Mouse (Mus musculus) E14TG2a.4 (cell line): ENCODE data around the gene Slu7.

Source experiments
- H3K27me3 ChIP-seq: 2 replicates; pipeline ENCODE4 v1.6.1; 2014; ENCODE audit warnings: low read length, control low read depth; ENCODE audit not compliant: insufficient read depth
- H3K36me3 ChIP-seq: 2 replicates; pipeline ENCODE4 v1.6.1; 2014; ENCODE audit warnings: low read length, control low read depth; ENCODE audit not compliant: insufficient read depth
- H3K4me1 ChIP-seq: replicated peaks from 2 replicates; pipeline ENCODE4 v1.6.1; 2014; ENCODE audit warnings: low read depth, low read length, control low read depth
- H3K4me3 ChIP-seq: replicated peaks from 2 replicates; pipeline ENCODE4 v1.5.1; 2014; ENCODE audit warnings: mild to moderate bottlenecking, low read length
- H3K9me3 ChIP-seq: 2 replicates; pipeline ENCODE4 v1.6.1; 2014; ENCODE audit warnings: low read length, control low read depth
- CTCF ChIP-seq: conservative IDR thresholded peaks from 2 replicates; pipeline ENCODE4 v1.5.1; 2014; ENCODE audit warnings: low read length
- NANOG ChIP-seq: IDR thresholded peaks from 2 replicates; pipeline ENCODE4 v1.6.1; 2014; ENCODE audit warnings: borderline replicate concordance, low read length, mixed read lengths
- POU5F1 ChIP-seq: IDR thresholded peaks from 2 replicates; pipeline ENCODE4 v1.6.1; 2014; ENCODE audit warnings: low read length, borderline replicate concordance

The Slu7 gene

DNA sequence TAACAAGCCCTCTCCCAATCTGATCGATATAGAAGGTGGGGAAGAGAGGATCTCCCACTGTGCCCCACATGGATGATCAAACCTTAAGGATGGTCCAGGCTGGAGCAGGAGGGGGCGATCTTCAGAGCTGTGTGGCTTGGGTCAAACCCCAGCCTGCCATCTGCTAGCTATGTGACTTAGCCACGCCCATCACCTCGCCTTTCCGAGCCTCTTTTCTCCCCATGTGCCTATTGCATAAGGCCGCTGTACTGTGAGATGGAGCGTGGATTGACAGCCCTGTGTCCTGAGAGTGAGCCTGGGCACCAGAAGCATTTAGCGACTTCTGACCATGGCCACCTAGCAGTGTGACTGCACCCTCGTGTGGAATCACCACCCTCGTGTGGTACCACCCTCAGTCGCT is 51.1 kb downstream of the Slu7 start:
- no peak overlapping the region for H3K4me3 ChIP-seq
- TF ChIP-seq CTCF (no peak), POU5F1 (no peak), NANOG (no peak)

GRCm38 (mm10) chr11:43485855-43486254 is 52.3 kb downstream of the Slu7 start:
- H3K4me3 ChIP-seq, result no peak overlapping the region
- no peak for TF ChIP-seq CTCF
- no peak for TF ChIP-seq POU5F1
- TF ChIP-seq NANOG, result no peak

More for the DNA sequence above, 51.1 kb downstream of the Slu7 start:
- no peaks in the 10 kb centered on the region for H3K9me3 ChIP-seq
- H3K36me3 ChIP-seq, result no peaks in the 10 kb centered on the region
- H3K27me3 ChIP-seq, result peaks cover 20% of the 10 kb centered on the region
- H3K4me1 ChIP-seq, result peaks cover 12% of the 10 kb centered on the region

GRCm38 (mm10) chr11:43492663-43493062 is 59.1 kb downstream of the Slu7 start:
- TF ChIP-seq POU5F1 (no peak), CTCF (peak; percentile 97), NANOG (no peak)
- peaks cover 45% of the 10 kb centered on the region for H3K4me1 ChIP-seq
- H3K4me3 ChIP-seq, result no peak overlapping the region
- H3K27me3 ChIP-seq, result peaks cover 3% of the 10 kb centered on the region; the same call in 1 of the 2 replicates
- H3K36me3 ChIP-seq, result no peaks in the 10 kb centered on the region
- H3K9me3 ChIP-seq, result no peaks in the 10 kb centered on the region

More at GRCm38 (mm10) chr11:43485855-43486254, 52.3 kb downstream of the Slu7 start:
- no peaks in the 10 kb centered on the region for H3K9me3 ChIP-seq
- H3K4me1 ChIP-seq, result peaks cover 12% of the 10 kb centered on the region
- no peaks in the 10 kb centered on the region for H3K36me3 ChIP-seq
- H3K27me3 ChIP-seq, result peaks cover 20% of the 10 kb centered on the region

- Histone ChIP-seq H3K9me3 (peaks cover 5% of the 10 kb centered on the region; the same call in 1 of the 2 replicates), H3K4me1 (peaks cover 42% of the 10 kb centered on the region), H3K27me3 (peaks cover 3% of the 10 kb centered on the region; the same call in 1 of the 2 replicates), H3K4me3 (no peak overlapping the region), H3K36me3 (no peaks in the 10 kb centered on the region)
- TF ChIP-seq POU5F1 (no peak), CTCF (peak; percentile 93), NANOG (no peak)
These were observed 60.4 kb downstream of the Slu7 start for GRCm38 (mm10) chr11:43493815-43494409.

DNA sequence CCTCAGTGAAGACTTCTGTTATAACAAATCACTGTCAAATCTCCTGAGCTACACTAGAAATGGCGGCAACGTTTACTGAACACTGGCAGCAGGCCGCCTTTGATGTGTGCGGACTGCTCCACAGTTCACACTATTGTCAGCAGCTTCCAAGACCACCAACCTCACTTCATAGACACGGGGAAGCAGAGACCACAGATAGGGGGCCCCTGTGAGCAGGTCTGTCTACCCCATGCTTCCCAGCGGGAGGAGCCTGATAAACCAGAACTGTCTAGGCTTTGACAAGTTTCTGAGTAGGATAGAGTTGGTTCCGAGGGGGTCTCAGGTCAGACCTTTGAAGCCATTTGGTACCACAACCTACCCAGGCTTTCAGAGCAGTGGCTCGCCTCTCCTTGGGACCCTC is 61.5 kb downstream of the Slu7 start:
- H3K4me3 ChIP-seq, result no peak overlapping the region
- TF ChIP-seq CTCF, result peak; percentile 32
- no peak for TF ChIP-seq POU5F1
- peaks cover 3% of the 10 kb centered on the region; the same call in 1 of the 2 replicates for H3K27me3 ChIP-seq
- no peaks in the 10 kb centered on the region for H3K36me3 ChIP-seq
- peaks cover 5% of the 10 kb centered on the region; the same call in 1 of the 2 replicates for H3K9me3 ChIP-seq
- peaks cover 42% of the 10 kb centered on the region for H3K4me1 ChIP-seq

- no peak for TF ChIP-seq CTCF
- TF ChIP-seq NANOG, result no peak
- no peak for TF ChIP-seq POU5F1
- H3K4me1 ChIP-seq, result peaks cover 42% of the 10 kb centered on the region
- H3K27me3 ChIP-seq, result peaks cover 3% of the 10 kb centered on the region; the same call in 1 of the 2 replicates
- peaks cover 5% of the 10 kb centered on the region; the same call in 1 of the 2 replicates for H3K9me3 ChIP-seq
- H3K36me3 ChIP-seq, result no peaks in the 10 kb centered on the region
- no peak overlapping the region for H3K4me3 ChIP-seq
These were observed 62.0 kb downstream of the Slu7 start for GRCm38 (mm10) chr11:43495532-43495931.
